Mouse (Mus musculus) midbrain, embryonic 11.5 days (tissue): Measurements from ENCODE around the gene Ptpn11. TPM values are rescaled to one million over a fixed set of nuclear protein-coding genes. Genes with fewer than 3 reads are reported as not detected.

ENCODE experiments used
- ATAC-seq: fragments of 200-750 bp; cut with Nextera tagmentation; 2 replicates; pipeline ENCODE4 v1.8.0; 2017; ENCODE audit warnings: moderate TSS enrichment, moderate library complexity; ENCODE audit not compliant: low FRiP score
- DNase-seq: peaks from one replicate; pipeline ENCODE4 v3.0.0; 2015; ENCODE audit warnings: low spot score; ENCODE audit errors: missing footprints
- H3K27ac ChIP-seq: fragments of 300-500 bp; sonication (generic); 2 replicates; pipeline ENCODE4 v1.5.1; 2014; ENCODE audit warnings: low read depth, low read length
- H3K27me3 ChIP-seq: fragments of 300-500 bp; sonication (generic); 2 replicates; pipeline ENCODE4 v1.6.1; 2014; ENCODE audit warnings: mild to moderate bottlenecking, low read length, moderate library complexity, mixed read lengths; ENCODE audit not compliant: control insufficient read depth, insufficient read depth
- H3K36me3 ChIP-seq: fragments of 300-500 bp; sonication (generic); 2 replicates; pipeline ENCODE4 v1.6.1; 2014; ENCODE audit warnings: mild to moderate bottlenecking, low read length, moderate library complexity, mixed read lengths; ENCODE audit not compliant: control insufficient read depth, insufficient read depth
- H3K4me1 ChIP-seq: fragments of 300-500 bp; sonication (generic); 2 replicates; pipeline ENCODE4 v1.6.1; 2014; ENCODE audit warnings: low read length; ENCODE audit not compliant: control insufficient read depth, insufficient read depth
- H3K4me2 ChIP-seq: fragments of 300-500 bp; sonication (generic); 2 replicates; pipeline ENCODE4 v1.6.1; 2014; ENCODE audit warnings: mild to moderate bottlenecking, moderate library complexity
- H3K4me3 ChIP-seq: fragments of 300-500 bp; sonication (generic); 2 replicates; pipeline ENCODE4 v1.5.1; 2014; ENCODE audit warnings: low read depth, low read length
- H3K9ac ChIP-seq: fragments of 300-500 bp; sonication (generic); 2 replicates; pipeline ENCODE4 v1.6.1; 2014; ENCODE audit warnings: low read length
- H3K9me3 ChIP-seq: fragments of 300-500 bp; sonication (generic); 2 replicates; pipeline ENCODE4 v1.6.1; 2016; ENCODE audit warnings: low read length; ENCODE audit not compliant: control insufficient read depth
- WGBS: fragments of 180-500 bp; shearing (Covaris S2); extraction: QIAGEN DNeasy Blood & Tissue Kit; methylation state at CpG from one replicate; pipeline ENCODE4 v1.1.7; 2014; 5-methylcytosine and 5-hydroxymethylcytosine counted together
- polyA plus RNA-seq: library from polyadenylated mRNA; unstranded; fragments of >200 nt; fragmentation: Nextera tagmentation; extraction: Ambion mirVana; gene quantifications from 2 replicates; pipeline ENCODE4 v1.2.1, GENCODE M21; 2014

Gene Ptpn11
- polyA plus RNA-seq, 1 experiment from 2014 or later = 25.2 TPM

- no peak overlapping the region; the same call in 1 of the 2 replicates for H3K9ac ChIP-seq
- no peak overlapping the region; the same call in 1 of the 2 replicates for H3K4me2 ChIP-seq
- H3K4me3 ChIP-seq = no peak overlapping the region
- 46% methylated on average over 8 of the region's 8 CpGs for WGBS
- H3K27me3 ChIP-seq = no peaks in the 10 kb centered on the region
- H3K9me3 ChIP-seq = no peaks in the 10 kb centered on the region
- peak; percentile 92 for DNase-seq
- H3K27ac ChIP-seq = peak overlapping the region; percentile 80
- peaks cover 16% of the 10 kb centered on the region for H3K4me1 ChIP-seq
- H3K36me3 ChIP-seq = no peaks in the 10 kb centered on the region
- peak; percentile 80 for ATAC-seq
Measured at GRCm38 (mm10) chr5:121115391-121116157, 75.6 kb downstream of the Ptpn11 start.

- Histone ChIP-seq H3K4me2 (no peak overlapping the region), H3K9ac (no peak overlapping the region), H3K4me1 (peaks cover 16% of the 10 kb centered on the region), H3K4me3 (no peak overlapping the region), H3K27ac (0 out of 2 replicates have a peak overlapping the region, but pooled peaks have one; percentile 80), H3K27me3 (no peaks in the 10 kb centered on the region), H3K9me3 (no peaks in the 10 kb centered on the region), H3K36me3 (no peaks in the 10 kb centered on the region)
- no peak for ATAC-seq
- DNase-seq = no peak
- WGBS = 83% methylated on average over 14 of the region's 14 CpGs
Measured at GRCm38 (mm10) chr5:121114151-121114550, 77.0 kb downstream of the Ptpn11 start.

DNA sequence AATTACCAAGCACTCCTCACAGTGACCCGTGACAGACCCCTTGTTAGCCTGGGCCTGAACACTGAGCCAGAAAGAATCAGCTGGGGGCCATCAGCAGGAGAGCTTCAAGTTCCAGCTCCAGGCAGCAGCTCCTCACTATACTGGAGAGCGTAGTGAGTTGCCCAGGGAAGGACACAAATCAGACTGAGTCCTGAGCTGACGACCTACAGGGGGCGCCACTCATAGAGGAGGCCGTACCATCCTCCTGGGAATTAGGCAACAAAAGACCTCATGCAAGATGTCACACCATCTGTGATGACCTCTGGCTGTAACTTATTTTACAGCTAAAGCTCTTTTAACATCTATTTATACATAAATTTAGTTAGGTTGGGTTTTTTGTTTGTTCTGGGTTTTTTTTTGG lies 78.8 kb downstream of the Ptpn11 start:
- Histone ChIP-seq H3K4me2 (no peak overlapping the region), H3K27me3 (no peaks in the 10 kb centered on the region), H3K9ac (no peak overlapping the region), H3K4me3 (no peak overlapping the region), H3K36me3 (no peaks in the 10 kb centered on the region), H3K27ac (no peak overlapping the region), H3K9me3 (no peaks in the 10 kb centered on the region), H3K4me1 (peaks cover 16% of the 10 kb centered on the region)
- ATAC-seq (no peak), DNase-seq (no peak)
- 74% methylated on average over 5 of the region's 5 CpGs for WGBS

DNA sequence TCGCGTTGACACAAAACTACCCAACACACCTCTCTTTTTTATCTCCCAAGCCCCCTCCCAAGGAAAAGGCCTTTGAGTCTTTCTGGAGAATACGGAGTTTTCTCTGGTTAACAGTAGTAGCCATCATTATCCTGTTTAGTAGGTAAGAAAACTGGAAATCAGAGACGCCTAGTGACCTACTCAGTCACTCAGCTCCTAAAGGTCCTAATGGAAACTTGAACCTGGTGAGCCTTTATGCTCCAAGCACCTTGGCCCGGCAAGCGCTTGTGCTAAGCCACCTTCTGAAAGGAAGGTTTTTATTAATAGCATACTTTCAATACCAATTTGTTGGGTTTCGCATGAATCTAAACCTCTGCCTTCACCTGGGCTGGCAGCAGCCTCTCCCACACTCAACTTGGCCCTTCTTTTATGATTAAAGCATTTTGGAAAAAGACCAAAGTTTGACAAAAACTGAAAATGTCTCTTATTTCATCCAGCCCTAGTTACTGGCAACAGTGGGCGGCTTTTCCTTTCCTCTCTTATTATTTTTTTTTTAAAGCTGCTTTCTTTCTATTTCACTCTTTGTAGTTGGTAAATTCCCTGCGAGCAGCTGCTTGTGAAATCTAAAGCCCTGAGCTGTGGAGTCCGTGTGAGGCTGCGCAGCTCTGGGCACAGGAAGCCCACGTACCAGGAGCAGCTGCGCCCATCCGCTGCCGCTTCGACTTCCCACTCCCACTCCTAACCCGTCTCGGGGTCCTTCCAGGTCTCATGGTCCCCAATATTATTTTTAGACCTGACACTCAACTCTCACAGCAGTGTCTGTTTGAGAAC lies 79.9 kb downstream of the Ptpn11 start:
- Histone ChIP-seq H3K27me3 (no peaks in the 10 kb centered on the region), H3K4me3 (no peak overlapping the region), H3K27ac (no peak overlapping the region), H3K9ac (no peak overlapping the region), H3K4me1 (peaks cover 14% of the 10 kb centered on the region), H3K4me2 (no peak overlapping the region), H3K9me3 (no peaks in the 10 kb centered on the region), H3K36me3 (no peaks in the 10 kb centered on the region)
- DNase-seq = peak; percentile 68
- no peak for ATAC-seq
- 93% methylated on average over 18 of the region's 18 CpGs for WGBS

GRCm38 (mm10) chr5:121109185-121109584 lies 82.0 kb downstream of the Ptpn11 start:
- no peaks in the 10 kb centered on the region for H3K9me3 ChIP-seq
- no peak for ATAC-seq

GRCm38 (mm10) chr5:121106913-121107312 lies 84.3 kb downstream of the Ptpn11 start:
- Histone ChIP-seq H3K27ac (no peak overlapping the region), H3K36me3 (no peaks in the 10 kb centered on the region), H3K27me3 (no peaks in the 10 kb centered on the region), H3K4me2 (no peak overlapping the region), H3K4me3 (no peak overlapping the region), H3K9ac (no peak overlapping the region), H3K9me3 (no peaks in the 10 kb centered on the region), H3K4me1 (no peaks in the 10 kb centered on the region)
- DNase-seq (peak; percentile 37), ATAC-seq (no peak)
- 82% methylated on average over 3 of the region's 3 CpGs for WGBS

More at GRCm38 (mm10) chr5:121109185-121109584, 82.0 kb downstream of the Ptpn11 start:
- H3K4me1 ChIP-seq = no peaks in the 10 kb centered on the region
- no peak overlapping the region for H3K9ac ChIP-seq
- H3K4me3 ChIP-seq = no peak overlapping the region
- no peak overlapping the region for H3K4me2 ChIP-seq
- no peaks in the 10 kb centered on the region for H3K36me3 ChIP-seq
- WGBS = 82% methylated on average over 7 of the region's 7 CpGs
- H3K27me3 ChIP-seq = no peaks in the 10 kb centered on the region
- no peak overlapping the region for H3K27ac ChIP-seq
- no peak for DNase-seq

DNA sequence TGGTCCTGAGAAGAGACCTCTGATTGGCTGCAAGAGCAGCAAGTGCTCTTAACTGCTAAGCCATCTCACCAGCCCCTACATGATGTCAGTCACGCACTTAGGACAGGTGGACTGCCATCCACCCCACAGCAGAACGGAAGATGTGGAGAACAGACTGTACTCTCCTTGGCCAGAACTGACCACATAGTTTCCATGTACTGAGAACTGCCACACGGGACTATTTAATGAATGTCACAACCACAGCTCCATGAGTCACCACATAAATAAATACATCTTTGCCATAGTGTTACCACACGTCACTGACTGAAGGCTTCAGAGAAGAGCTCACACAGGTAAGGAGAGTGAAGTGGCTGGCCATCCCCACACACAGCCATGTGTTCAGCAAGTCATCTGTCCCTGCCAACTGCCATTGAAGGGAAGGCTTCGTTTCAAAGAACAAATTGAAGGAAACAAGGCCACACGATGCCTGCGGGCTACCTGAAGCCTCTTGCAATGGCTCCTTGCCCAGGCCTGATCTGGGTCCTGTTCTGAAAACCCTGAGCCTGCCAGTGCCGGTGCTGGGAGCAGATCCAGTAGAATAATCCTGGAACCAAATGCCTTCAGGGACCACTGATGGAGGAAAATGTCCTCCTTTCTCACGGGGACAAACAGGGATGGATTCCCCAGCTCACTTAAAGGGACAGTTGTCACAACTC lies 90.2 kb downstream of the Ptpn11 start:
- WGBS = 83% methylated on average over 9 of the region's 9 CpGs
- Histone ChIP-seq H3K27me3 (no peaks in the 10 kb centered on the region), H3K27ac (no peak overlapping the region), H3K4me1 (no peaks in the 10 kb centered on the region), H3K9me3 (no peaks in the 10 kb centered on the region), H3K4me2 (no peak overlapping the region), H3K9ac (no peak overlapping the region), H3K36me3 (no peaks in the 10 kb centered on the region), H3K4me3 (no peak overlapping the region)
- ATAC-seq (no peak), DNase-seq (peak; percentile 23)

- no peaks in the 10 kb centered on the region for H3K36me3 ChIP-seq
- no peak for DNase-seq
- H3K4me3 ChIP-seq = no peak overlapping the region
- no peaks in the 10 kb centered on the region for H3K9me3 ChIP-seq
- no peaks in the 10 kb centered on the region for H3K27me3 ChIP-seq
- no peak for ATAC-seq
- no peak overlapping the region for H3K27ac ChIP-seq
- H3K9ac ChIP-seq = no peak overlapping the region
- 74% methylated on average over 2 of the region's 2 CpGs for WGBS
- H3K4me1 ChIP-seq = no peaks in the 10 kb centered on the region
- H3K4me2 ChIP-seq = no peak overlapping the region
Measured at GRCm38 (mm10) chr5:121100095-121100494, 91.1 kb downstream of the Ptpn11 start.
